Mouse (Mus musculus): Measurements from ENCODE around the gene Cotl1. TPM values are rescaled to one million over a fixed set of nuclear protein-coding genes. Genes with fewer than 3 reads are reported as not detected.
A peak's percentile ranks its signal among the peaks of the same experiment; 100 is the strongest.

The Cotl1 gene
- polyA plus RNA-seq, 1 experiment from 2014 or later: 28.8 TPM

DNA sequence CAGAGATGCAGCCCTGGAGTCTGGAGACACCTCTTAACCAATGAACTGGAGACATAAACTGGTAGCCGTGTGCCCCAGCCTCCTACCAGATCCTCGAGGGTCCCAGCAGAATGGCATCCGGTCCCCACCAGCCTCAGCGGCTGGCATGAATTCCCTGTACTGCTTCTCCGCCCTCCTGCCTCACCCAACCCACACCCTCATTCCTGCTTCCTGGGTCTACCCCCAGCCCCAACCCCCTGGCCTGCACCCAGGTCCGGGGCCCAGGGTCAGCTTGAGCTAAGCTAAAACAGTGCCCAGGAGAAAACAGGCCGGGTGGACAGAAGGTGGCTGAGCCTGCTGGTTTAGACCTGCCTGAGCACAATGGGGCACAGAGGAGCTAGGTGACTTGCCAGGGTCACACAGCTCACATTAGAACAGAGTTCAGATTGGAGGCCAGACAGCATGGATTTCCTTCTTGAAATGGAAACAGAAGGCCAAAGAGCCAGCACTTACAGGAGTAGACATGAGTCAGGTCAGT, 8.2 kb downstream of the Cotl1 start:
- no peak overlapping the region for H3K4me3 ChIP-seq (ENCODE audit: low read depth, low read length)
- H3K36me3 ChIP-seq (replicated peaks; ENCODE audit: insufficient read depth, low read length): no peaks in the 10 kb centered on the region
- peak overlapping the region; percentile 57 for H3K4me2 ChIP-seq (ENCODE audit: low read depth, low read length)
- H3K4me1 ChIP-seq (ENCODE audit: insufficient read depth): peaks cover 52% of the 10 kb centered on the region
- no peaks in the 10 kb centered on the region for H3K9me3 ChIP-seq (ENCODE audit: low read length)
- WGBS (ENCODE audit: insufficient replicate concordance): 53% methylated on average over 7 of the region's 7 CpGs
- ATAC-seq (no peak), DNase-seq (no peak)
- no peaks in the 10 kb centered on the region for H3K27me3 ChIP-seq (ENCODE audit: insufficient read depth, low read length)
- no peak overlapping the region for H3K27ac ChIP-seq (ENCODE audit: low read depth)
- H3K9ac ChIP-seq (replicated peaks): no peak overlapping the region
- TF ChIP-seq EP300 (IDR thresholded peaks at IDR 0.05; ENCODE audit: low read depth) (no peak), CTCF (IDR thresholded peaks at IDR 0.05; ENCODE audit: low read depth) (no peak)

DNA sequence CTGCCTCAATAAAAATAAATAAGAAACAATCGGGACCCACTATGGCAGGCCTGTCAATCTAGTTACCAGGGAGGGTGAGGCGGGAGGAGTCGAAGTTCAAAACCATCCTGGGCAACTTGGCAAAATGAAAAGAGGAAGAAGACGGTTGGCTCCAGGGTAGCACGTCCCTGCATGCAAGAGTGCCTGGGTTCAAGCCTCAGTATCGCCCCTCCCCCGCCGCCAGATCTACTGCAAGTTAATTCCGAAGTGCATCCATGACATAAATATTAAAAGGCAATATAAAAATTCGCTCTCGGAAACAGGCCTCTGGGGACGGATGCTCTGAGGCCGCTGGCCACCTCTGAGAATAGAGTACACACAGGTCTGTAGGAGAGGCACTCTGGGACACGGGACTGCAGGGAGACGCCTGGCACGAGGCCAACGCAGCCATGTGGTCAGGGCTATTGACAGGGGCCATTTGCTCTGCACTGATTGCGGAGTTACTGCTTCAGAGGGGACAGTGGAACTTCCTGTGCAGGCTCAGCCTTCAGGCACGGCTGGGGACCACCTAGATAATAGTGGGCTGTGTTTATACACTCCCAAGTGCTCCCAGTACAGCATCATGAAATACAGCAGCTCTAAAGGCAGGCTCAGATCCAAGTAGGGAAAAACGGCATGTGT, 8.9 kb downstream of the Cotl1 start:
- DNase-seq (peak; percentile 85), ATAC-seq (peak; percentile 81)
- Histone ChIP-seq H3K9me3 (ENCODE audit: low read length) (no peaks in the 10 kb centered on the region), H3K27me3 (ENCODE audit: insufficient read depth, low read length) (no peaks in the 10 kb centered on the region), H3K9ac (replicated peaks) (no peak overlapping the region), H3K4me2 (ENCODE audit: low read depth, low read length) (peak overlapping the region; percentile 57), H3K4me3 (ENCODE audit: low read depth, low read length) (peak overlapping the region; percentile 13; the same call in 1 of the 2 replicates), H3K36me3 (replicated peaks; ENCODE audit: insufficient read depth, low read length) (no peaks in the 10 kb centered on the region), H3K27ac (ENCODE audit: low read depth) (0 out of 2 replicates have a peak overlapping the region, but pooled peaks have one; percentile 22), H3K4me1 (ENCODE audit: insufficient read depth) (peaks cover 58% of the 10 kb centered on the region)
- TF ChIP-seq EP300 (IDR thresholded peaks at IDR 0.05; ENCODE audit: low read depth) (no peak), CTCF (IDR thresholded peaks at IDR 0.05; ENCODE audit: low read depth) (no peak)
- WGBS (ENCODE audit: insufficient replicate concordance): 27% methylated on average over 20 of the region's 20 CpGs

DNA sequence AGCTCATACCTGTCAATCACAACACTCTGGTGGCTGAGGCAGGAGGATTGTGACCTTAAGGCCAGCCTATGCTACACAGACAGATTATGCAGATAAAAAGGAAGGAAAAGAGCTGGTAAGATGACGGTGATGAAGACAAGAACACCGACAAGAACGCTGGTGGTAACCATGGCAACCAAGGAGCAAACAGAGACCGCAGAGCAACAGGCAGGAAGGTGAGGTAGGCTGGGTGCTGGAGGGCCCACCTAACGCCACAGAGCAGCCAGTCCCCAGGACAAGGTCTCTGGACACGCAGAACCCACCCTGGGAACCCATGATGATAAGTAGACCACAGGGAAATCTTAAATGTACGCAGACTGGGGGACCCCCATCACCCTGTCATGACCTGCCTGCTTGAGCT, 9.8 kb downstream of the Cotl1 start:
- Histone ChIP-seq H3K27ac (ENCODE audit: low read depth) (no peak overlapping the region), H3K4me1 (ENCODE audit: insufficient read depth) (peaks cover 62% of the 10 kb centered on the region), H3K36me3 (replicated peaks; ENCODE audit: insufficient read depth, low read length) (no peaks in the 10 kb centered on the region), H3K4me3 (ENCODE audit: low read depth, low read length) (no peak overlapping the region), H3K9me3 (ENCODE audit: low read length) (no peaks in the 10 kb centered on the region), H3K27me3 (ENCODE audit: insufficient read depth, low read length) (no peaks in the 10 kb centered on the region), H3K4me2 (ENCODE audit: low read depth, low read length) (no peak overlapping the region), H3K9ac (replicated peaks) (no peak overlapping the region)
- WGBS (ENCODE audit: insufficient replicate concordance): 40% methylated on average over 7 of the region's 7 CpGs
- DNase-seq (no peak), ATAC-seq (no peak)
- TF ChIP-seq EP300 (IDR thresholded peaks at IDR 0.05; ENCODE audit: low read depth) (no peak), CTCF (IDR thresholded peaks at IDR 0.05; ENCODE audit: low read depth) (no peak)

DNA sequence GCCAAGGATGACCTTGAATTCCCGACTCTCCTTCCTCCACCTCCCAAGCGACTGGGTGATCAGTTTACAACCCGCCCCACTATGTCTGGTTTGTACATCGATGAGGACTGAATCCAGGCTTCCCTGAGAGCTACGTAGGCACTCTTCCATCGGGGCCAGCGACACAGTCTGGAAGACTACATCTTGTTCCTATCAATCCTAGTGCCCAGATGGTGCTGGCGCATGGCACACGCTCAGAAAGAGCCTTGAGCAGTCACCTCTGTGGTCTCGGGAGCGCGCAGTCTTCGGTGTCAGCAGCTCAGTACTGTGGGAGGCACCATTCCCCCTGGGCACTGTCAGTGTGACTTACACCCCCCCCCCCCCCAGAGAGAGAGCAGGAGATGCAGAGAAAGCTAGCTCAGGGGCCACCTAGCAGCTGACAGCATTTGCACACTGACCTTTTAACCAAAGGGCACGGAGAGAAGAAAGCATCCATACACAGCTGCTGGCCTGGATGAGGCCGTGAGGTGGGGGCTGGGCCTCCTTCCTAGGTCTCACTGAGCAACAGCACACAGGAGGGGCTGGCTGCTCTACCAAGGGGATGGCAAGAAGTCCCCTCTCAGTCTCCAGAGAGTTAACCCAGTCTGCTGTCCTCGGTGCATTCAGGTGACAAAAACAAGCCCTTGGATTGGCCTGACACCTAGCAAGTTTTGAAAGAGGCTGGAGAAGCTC, 10.3 kb downstream of the Cotl1 start:
- no peaks in the 10 kb centered on the region for H3K36me3 ChIP-seq (replicated peaks; ENCODE audit: insufficient read depth, low read length)
- no peaks in the 10 kb centered on the region for H3K9me3 ChIP-seq (ENCODE audit: low read length)
- no peaks in the 10 kb centered on the region for H3K27me3 ChIP-seq (ENCODE audit: insufficient read depth, low read length)
- DNase-seq: no peak
- no peak overlapping the region for H3K27ac ChIP-seq (ENCODE audit: low read depth)
- H3K9ac ChIP-seq (replicated peaks): no peak overlapping the region
- TF ChIP-seq EP300 (IDR thresholded peaks at IDR 0.05; ENCODE audit: low read depth) (no peak), CTCF (IDR thresholded peaks at IDR 0.05; ENCODE audit: low read depth) (no peak)
- H3K4me2 ChIP-seq (ENCODE audit: low read depth, low read length): no peak overlapping the region
- 77% methylated on average over 16 of the region's 16 CpGs for WGBS (ENCODE audit: insufficient replicate concordance)
- H3K4me3 ChIP-seq (ENCODE audit: low read depth, low read length): no peak overlapping the region
- ATAC-seq: no peak
- peaks cover 67% of the 10 kb centered on the region for H3K4me1 ChIP-seq (ENCODE audit: insufficient read depth)

DNA sequence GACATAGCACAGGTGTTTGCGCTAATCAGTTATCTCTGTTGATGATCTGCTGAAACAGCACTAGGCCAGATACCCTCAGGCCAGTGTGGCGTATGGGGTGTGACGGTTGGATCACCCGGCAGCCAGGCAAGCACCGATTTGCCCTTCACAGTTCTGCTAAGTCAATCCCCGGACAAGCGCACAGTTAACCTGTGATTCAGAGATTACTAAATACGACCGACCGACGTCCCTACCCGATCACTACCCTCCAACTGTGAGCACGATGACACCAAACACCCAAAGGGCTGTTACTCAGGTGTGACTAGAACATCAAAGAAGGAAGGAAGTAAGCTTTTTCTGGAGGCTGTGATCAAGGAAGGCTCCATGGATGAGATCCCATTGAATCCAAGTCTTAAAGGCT, 10.9 kb downstream of the Cotl1 start:
- no peak overlapping the region for H3K4me3 ChIP-seq (ENCODE audit: low read depth, low read length)
- H3K4me2 ChIP-seq (ENCODE audit: low read depth, low read length): no peak overlapping the region
- H3K9ac ChIP-seq (replicated peaks): no peak overlapping the region
- 63% methylated on average over 13 of the region's 13 CpGs for WGBS (ENCODE audit: insufficient replicate concordance)
- peaks cover 66% of the 10 kb centered on the region for H3K4me1 ChIP-seq (ENCODE audit: insufficient read depth)
- H3K36me3 ChIP-seq (replicated peaks; ENCODE audit: insufficient read depth, low read length): no peaks in the 10 kb centered on the region
- ATAC-seq (no peak), DNase-seq (no peak)
- no peaks in the 10 kb centered on the region for H3K9me3 ChIP-seq (ENCODE audit: low read length)
- H3K27me3 ChIP-seq (ENCODE audit: insufficient read depth, low read length): no peaks in the 10 kb centered on the region
- no peak overlapping the region for H3K27ac ChIP-seq (ENCODE audit: low read depth)
- TF ChIP-seq EP300 (IDR thresholded peaks at IDR 0.05; ENCODE audit: low read depth): no peak
- TF ChIP-seq CTCF (IDR thresholded peaks at IDR 0.05; ENCODE audit: low read depth): no peak

DNA sequence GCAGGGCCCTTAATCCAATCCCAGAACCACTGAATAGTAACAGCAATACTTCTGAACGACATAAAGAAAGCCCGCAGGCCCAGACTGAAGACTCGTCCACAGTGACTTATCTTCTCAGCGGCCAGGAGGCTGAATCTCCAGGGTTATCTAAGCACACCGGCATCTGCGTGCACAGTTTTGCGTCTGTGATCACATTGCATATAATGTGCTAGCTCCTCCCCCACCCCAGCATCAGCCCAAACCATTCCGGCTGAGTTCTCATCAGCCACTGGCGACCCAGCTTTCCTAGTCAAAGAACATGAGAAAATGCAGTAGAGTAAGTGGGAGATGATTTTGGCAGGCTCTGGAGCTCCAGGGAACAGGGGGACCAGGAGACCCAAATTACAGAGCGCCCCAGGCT, 11.3 kb downstream of the Cotl1 start:
- no peak overlapping the region for H3K4me3 ChIP-seq (ENCODE audit: low read depth, low read length)
- no peak overlapping the region for H3K4me2 ChIP-seq (ENCODE audit: low read depth, low read length)
- H3K27me3 ChIP-seq (ENCODE audit: insufficient read depth, low read length): no peaks in the 10 kb centered on the region
- ATAC-seq (no peak), DNase-seq (no peak)
- TF ChIP-seq EP300 (IDR thresholded peaks at IDR 0.05; ENCODE audit: low read depth) (no peak), CTCF (IDR thresholded peaks at IDR 0.05; ENCODE audit: low read depth) (no peak)
- no peak overlapping the region for H3K9ac ChIP-seq (replicated peaks)
- no peaks in the 10 kb centered on the region for H3K36me3 ChIP-seq (replicated peaks; ENCODE audit: insufficient read depth, low read length)
- H3K4me1 ChIP-seq (ENCODE audit: insufficient read depth): peaks cover 66% of the 10 kb centered on the region
- no peak overlapping the region for H3K27ac ChIP-seq (ENCODE audit: low read depth)
- H3K9me3 ChIP-seq (ENCODE audit: low read length): no peaks in the 10 kb centered on the region
- WGBS (ENCODE audit: insufficient replicate concordance): 47% methylated on average over 10 of the region's 10 CpGs
